Mouse (Mus musculus): ENCODE data around the gene Hs3st5. TPM values are rescaled to one million over a fixed set of nuclear protein-coding genes. Genes with fewer than 3 reads are reported as not detected.
"Not testable (repeated sequence)": the region's sequence is repeated elsewhere in the genome, so short reads cannot be mapped to it uniquely, and the experiment has no call there.

The Hs3st5 gene
- polyA plus RNA-seq, 1 experiment, result not detected

DNA sequence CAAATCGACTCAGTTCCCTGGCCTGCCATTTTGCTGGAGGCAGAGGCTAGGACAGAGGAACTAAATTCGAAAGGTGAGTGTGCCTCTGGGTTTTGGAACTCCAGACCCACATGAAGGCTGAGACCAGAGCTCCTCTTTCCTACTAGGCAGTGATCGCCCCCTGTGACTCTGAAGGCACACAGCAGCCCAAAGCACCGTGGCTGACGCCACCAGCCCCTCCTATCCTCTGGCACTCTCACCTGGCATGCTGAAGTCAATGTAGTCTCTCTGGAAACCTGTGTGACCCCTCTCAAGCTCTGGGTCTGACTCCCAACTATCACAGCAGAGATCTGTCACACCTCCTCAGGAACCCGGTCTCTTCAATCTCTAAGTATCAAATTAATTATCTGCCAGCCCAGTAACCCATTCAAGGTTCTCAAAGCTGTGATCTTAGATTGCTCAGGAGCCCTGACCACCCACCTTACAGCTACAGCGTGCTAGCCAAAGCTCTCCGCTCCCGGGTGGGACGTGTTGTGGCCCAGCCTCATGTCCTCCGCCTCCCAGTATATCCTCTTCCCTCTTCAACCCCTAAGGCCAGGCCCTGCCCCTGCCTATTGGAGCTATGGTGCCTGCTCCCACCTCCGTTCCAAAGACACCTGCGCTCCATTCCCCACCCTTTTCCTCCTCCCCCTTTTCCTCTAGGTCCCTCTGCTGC, 434 bp upstream of the Hs3st5 start:
- no peak overlapping the region for H3K27ac ChIP-seq (ENCODE audit: insufficient read depth, low read depth, low read length)
- H3K4me1 ChIP-seq (ENCODE audit: control insufficient read depth, insufficient read depth, low read length), result no peaks in the 10 kb centered on the region
- no peak overlapping the region for H3K4me3 ChIP-seq (ENCODE audit: insufficient read depth, low read length)
- TF ChIP-seq CTCF (IDR thresholded peaks at IDR 0.05; ENCODE audit: low read depth, low read length), result no peak
- TF ChIP-seq POLR2A (IDR thresholded peaks at IDR 0.05; ENCODE audit: borderline replicate concordance, low read depth, low read length), result no peak

DNA sequence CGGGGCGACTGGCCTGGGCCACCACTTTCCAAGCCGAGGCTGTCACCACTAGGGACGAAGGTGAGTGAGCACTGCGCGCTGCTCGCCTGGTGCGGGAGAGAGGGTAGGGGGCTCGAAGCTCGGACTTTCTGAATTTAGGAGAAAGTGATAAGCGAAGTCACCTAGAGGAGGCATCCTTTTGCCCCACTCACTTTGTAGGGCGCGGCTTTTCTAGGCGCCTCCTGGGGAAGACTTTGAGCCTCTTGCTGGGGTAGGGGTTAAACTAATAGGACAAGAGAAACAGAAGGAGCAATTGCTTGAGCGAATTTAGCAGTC, 899 bp downstream of the Hs3st5 start:
- Histone ChIP-seq H3K4me1 (ENCODE audit: control insufficient read depth, insufficient read depth, low read length) (no peaks in the 10 kb centered on the region), H3K4me3 (ENCODE audit: insufficient read depth, low read length) (no peak overlapping the region), H3K27ac (ENCODE audit: insufficient read depth, low read depth, low read length) (no peak overlapping the region)
- TF ChIP-seq CTCF (IDR thresholded peaks at IDR 0.05; ENCODE audit: low read depth, low read length), result no peak
- TF ChIP-seq POLR2A (IDR thresholded peaks at IDR 0.05; ENCODE audit: borderline replicate concordance, low read depth, low read length), result no peak

DNA sequence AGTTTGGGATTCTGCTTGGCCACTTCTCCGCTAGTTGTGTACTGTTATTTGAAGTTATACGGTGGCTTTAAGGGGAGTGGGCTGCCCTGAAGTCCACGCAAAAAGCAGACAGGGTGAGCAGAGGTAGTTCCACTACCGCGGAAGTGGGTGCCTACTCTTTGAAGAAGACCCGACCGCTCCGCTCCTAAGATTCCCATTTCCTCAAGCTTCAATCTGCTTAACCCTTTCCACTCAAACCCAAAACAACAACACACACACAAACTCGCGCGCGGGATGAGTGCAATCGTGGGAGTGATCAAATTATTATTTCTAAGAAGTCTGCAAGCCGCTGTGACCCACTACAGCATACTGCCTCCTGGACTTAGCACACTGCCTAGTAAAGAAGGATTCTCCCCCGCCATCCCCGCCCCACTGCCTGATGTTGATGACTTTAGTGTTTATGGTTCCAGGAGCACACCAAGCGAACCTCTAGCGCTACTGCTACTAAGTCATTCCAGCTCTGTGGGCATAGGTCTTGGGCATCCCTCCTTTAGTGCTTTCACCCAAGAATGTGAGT, 1.5 kb downstream of the Hs3st5 start:
- Histone ChIP-seq H3K4me3 (ENCODE audit: insufficient read depth, low read length) (no peak overlapping the region), H3K27ac (ENCODE audit: insufficient read depth, low read depth, low read length) (no peak overlapping the region), H3K4me1 (ENCODE audit: control insufficient read depth, insufficient read depth, low read length) (no peaks in the 10 kb centered on the region)
- TF ChIP-seq CTCF (IDR thresholded peaks at IDR 0.05; ENCODE audit: low read depth, low read length) (no peak), POLR2A (IDR thresholded peaks at IDR 0.05; ENCODE audit: borderline replicate concordance, low read depth, low read length) (no peak)

DNA sequence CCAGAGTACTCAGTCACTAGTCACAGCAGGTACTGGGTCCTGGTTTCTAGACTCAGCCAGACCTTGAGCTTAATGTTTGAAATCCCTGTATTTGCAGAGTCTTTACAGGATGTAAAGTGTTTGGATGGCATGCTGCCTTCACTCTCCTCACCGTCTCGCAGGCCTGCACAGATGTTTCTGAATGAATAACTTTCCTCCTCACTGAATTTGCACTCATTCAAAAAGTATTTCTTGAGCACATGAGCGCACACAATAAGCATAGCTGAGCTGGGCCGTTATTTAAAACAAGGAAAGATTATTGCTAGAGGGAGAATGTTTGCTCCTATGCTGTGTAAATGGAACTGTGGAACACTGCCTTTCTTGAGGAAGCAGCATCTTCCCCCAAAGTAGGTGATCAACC, 2.9 kb downstream of the Hs3st5 start:
- Histone ChIP-seq H3K27ac (ENCODE audit: insufficient read depth, low read depth, low read length) (no peak overlapping the region), H3K4me1 (ENCODE audit: control insufficient read depth, insufficient read depth, low read length) (no peaks in the 10 kb centered on the region)
- TF ChIP-seq POLR2A (IDR thresholded peaks at IDR 0.05; ENCODE audit: borderline replicate concordance, low read depth, low read length) (no peak), CTCF (IDR thresholded peaks at IDR 0.05; ENCODE audit: low read depth, low read length) (no peak)

DNA sequence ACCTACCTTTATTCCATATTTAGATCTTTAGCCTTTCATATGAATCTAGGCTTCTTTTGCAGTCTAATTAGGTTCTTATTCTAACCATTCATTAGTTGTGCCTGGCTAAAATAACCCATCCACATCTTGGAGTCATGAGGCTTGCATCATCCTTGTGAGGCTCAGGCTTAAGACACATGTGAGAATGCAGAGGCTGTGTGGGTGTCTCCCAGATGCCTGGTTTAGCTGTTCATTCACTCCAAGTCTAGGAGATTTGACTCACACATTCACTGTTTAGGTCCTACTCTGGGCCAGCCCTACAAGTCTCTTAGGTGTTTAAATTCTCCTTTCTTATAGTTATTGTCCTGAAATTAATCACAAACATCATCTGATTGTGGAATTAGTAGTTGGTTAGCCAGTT, 17.3 kb downstream of the Hs3st5 start:
- H3K4me1 ChIP-seq (ENCODE audit: control insufficient read depth, insufficient read depth, low read length), result no peaks in the 10 kb centered on the region

More for the DNA sequence above, 2.9 kb downstream of the Hs3st5 start:
- H3K4me3 ChIP-seq (ENCODE audit: insufficient read depth, low read length), result no peak overlapping the region

DNA sequence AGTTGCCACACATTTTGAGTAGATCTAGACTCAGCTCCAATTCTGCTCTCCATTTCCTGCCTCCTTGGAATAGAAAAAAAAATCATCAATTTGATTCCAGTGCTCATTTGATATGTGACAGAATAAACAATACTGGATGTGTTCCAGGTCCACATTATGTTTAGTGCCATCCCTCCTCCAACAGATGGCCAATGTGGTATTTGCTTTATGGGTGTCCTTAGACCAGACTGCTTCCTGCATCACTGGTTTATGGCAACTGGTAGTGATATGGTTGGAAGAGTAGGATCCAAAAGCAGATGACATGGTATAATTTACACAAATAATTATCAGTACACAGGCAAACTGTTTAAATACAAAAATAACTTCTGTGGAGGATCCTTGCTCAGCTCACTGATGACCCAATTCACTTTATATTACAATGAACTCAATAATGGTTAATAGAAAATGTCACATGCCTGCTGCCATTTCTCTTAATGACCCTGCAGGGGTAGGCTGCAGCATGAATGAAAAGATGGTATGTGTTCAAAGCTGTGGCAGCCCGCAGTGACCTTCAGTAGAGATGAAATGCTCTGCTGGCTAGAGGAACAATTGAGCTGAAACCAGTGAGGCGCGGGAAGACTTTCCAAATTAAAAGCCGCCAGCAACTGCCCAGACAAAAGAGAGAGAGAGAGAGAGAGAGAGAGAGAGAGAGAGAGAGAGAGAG, 27.2 kb downstream of the Hs3st5 start:
- Histone ChIP-seq H3K4me3 (ENCODE audit: insufficient read depth, low read length) (no peak overlapping the region), H3K27ac (ENCODE audit: insufficient read depth, low read depth, low read length) (no peak overlapping the region), H3K4me1 (ENCODE audit: control insufficient read depth, insufficient read depth, low read length) (no peaks in the 10 kb centered on the region)
- TF ChIP-seq CTCF (IDR thresholded peaks at IDR 0.05; ENCODE audit: low read depth, low read length) (no peak), POLR2A (IDR thresholded peaks at IDR 0.05; ENCODE audit: borderline replicate concordance, low read depth, low read length) (no peak)

More for the DNA sequence above, 17.3 kb downstream of the Hs3st5 start:
- Histone ChIP-seq H3K4me3 (ENCODE audit: insufficient read depth, low read length) (no peak overlapping the region), H3K27ac (ENCODE audit: insufficient read depth, low read depth, low read length) (no peak overlapping the region)
- TF ChIP-seq POLR2A (IDR thresholded peaks at IDR 0.05; ENCODE audit: borderline replicate concordance, low read depth, low read length), result no peak
- no peak for TF ChIP-seq CTCF (IDR thresholded peaks at IDR 0.05; ENCODE audit: low read depth, low read length)

DNA sequence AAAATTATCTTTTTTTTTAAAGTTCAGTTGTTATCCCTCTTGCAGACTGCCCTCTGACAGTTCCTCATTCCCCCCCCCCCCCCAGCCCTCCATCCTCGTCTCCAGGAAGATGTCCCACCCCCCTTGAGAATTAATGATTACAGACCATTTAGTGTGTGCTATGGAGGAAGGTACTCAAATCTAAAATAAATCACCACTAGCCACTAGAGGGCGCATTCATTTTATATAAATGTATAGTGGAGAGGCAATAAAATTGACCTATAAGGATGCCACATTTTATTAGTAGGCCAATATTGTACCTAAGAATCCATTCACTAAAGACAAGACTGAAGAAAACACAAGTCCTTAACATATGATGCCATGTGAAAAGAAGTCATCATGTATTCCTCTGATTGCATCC, 40.0 kb downstream of the Hs3st5 start:
- Histone ChIP-seq H3K4me3 (ENCODE audit: insufficient read depth, low read length) (no peak overlapping the region), H3K27ac (ENCODE audit: insufficient read depth, low read depth, low read length) (no peak overlapping the region), H3K4me1 (ENCODE audit: control insufficient read depth, insufficient read depth, low read length) (no peaks in the 10 kb centered on the region)
- TF ChIP-seq POLR2A (IDR thresholded peaks at IDR 0.05; ENCODE audit: borderline replicate concordance, low read depth, low read length) (no peak), CTCF (IDR thresholded peaks at IDR 0.05; ENCODE audit: low read depth, low read length) (no peak)

DNA sequence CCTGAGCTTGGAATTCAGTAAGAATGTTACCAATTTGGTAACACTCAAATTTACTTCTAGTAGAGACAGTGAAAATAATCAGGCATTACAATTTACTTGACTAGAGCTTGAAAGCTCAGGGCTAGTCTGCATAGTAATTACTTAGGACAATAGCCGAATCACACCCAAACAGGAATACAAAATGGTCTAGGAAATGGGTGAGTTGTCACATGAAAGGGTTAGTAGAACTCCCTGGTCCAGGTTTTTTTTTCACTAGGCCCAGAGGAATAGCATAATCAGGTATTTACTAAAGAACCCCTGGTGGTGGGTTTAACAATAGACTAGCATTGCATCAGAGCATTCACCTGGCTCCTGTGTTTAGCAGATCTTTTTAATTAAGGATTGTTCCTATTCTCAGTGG, 41.1 kb downstream of the Hs3st5 start:
- not testable (repeated sequence) for H3K27ac ChIP-seq (ENCODE audit: insufficient read depth, low read depth, low read length); H3K4me1 ChIP-seq (ENCODE audit: control insufficient read depth, insufficient read depth, low read length); H3K4me3 ChIP-seq (ENCODE audit: insufficient read depth, low read length)

DNA sequence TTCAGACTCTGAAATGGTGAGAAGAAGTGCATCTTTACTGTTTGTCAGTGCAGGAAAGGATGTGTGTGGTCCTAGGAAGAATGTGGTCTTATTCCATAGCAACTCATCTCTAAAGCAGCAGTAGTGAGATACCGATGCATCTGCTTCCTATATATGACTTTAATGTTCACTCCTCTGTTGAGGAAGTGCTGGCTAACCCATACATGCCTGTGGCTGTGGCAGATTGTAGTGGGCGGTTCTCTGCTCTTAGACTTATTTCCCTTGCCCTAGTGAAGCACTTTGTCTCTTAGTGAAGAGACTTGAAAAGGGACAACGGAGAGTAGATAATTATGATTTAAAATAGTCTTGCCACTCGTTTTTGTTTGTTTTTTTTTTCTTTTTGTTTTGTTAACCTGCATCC, 47.4 kb downstream of the Hs3st5 start:
- no peak overlapping the region for H3K27ac ChIP-seq (ENCODE audit: insufficient read depth, low read depth, low read length)
- no peak for TF ChIP-seq POLR2A (IDR thresholded peaks at IDR 0.05; ENCODE audit: borderline replicate concordance, low read depth, low read length)
- TF ChIP-seq CTCF (IDR thresholded peaks at IDR 0.05; ENCODE audit: low read depth, low read length), result no peak
- no peaks in the 10 kb centered on the region for H3K4me1 ChIP-seq (ENCODE audit: control insufficient read depth, insufficient read depth, low read length)
- no peak overlapping the region for H3K4me3 ChIP-seq (ENCODE audit: insufficient read depth, low read length)
